Mouse (Mus musculus): ENCODE data around the gene Nf2.
"Not testable (repeated sequence)": the region's sequence is repeated elsewhere in the genome, so short reads cannot be mapped to it uniquely, and the experiment has no call there.

Gene Nf2

GRCm38 (mm10) chr11:4802401-4802800 is 46.9 kb downstream of the Nf2 start:
- in situ Hi-C loops (cut with MboI; ENCODE audit: low sequenced_read_pairs) = not testable (repeated sequence)

- in situ Hi-C loops (cut with MboI; ENCODE audit: low sequenced_read_pairs) = no loop called here
These were observed 48.7 kb downstream of the Nf2 start for GRCm38 (mm10) chr11:4800654-4801053.

- in situ Hi-C loops (cut with MboI; ENCODE audit: low sequenced_read_pairs) = no loop called here
These were observed 56.3 kb downstream of the Nf2 start for GRCm38 (mm10) chr11:4793006-4793405.

GRCm38 (mm10) chr11:4791549-4791948 is 57.8 kb downstream of the Nf2 start:
- in situ Hi-C loops (cut with MboI; ENCODE audit: low sequenced_read_pairs) = no loop called here

GRCm38 (mm10) chr11:4789691-4790090 is 59.6 kb downstream of the Nf2 start:
- in situ Hi-C loops (cut with MboI; ENCODE audit: low sequenced_read_pairs) = no loop called here

GRCm38 (mm10) chr11:4784629-4785142 is 64.7 kb downstream of the Nf2 start:
- in situ Hi-C loops (cut with MboI; ENCODE audit: low sequenced_read_pairs) = no loop called here

GRCm38 (mm10) chr11:4783116-4783515 is 66.2 kb downstream of the Nf2 start:
- in situ Hi-C loops (cut with MboI; ENCODE audit: low sequenced_read_pairs) = no loop called here

- in situ Hi-C loops (cut with MboI; ENCODE audit: low sequenced_read_pairs) = no loop called here
These were observed 68.4 kb downstream of the Nf2 start for GRCm38 (mm10) chr11:4780927-4781326.

- in situ Hi-C loops (cut with MboI; ENCODE audit: low sequenced_read_pairs) = no loop called here
These were observed 76.4 kb downstream of the Nf2 start for GRCm38 (mm10) chr11:4772925-4773324.

GRCm38 (mm10) chr11:4771756-4772155 is 77.6 kb downstream of the Nf2 start:
- in situ Hi-C loops (cut with MboI; ENCODE audit: low sequenced_read_pairs) = no loop called here

- in situ Hi-C loops (cut with MboI; ENCODE audit: low sequenced_read_pairs) = no loop called here
These were observed 79.5 kb downstream of the Nf2 start for GRCm38 (mm10) chr11:4769881-4770280.

- in situ Hi-C loops (cut with MboI; ENCODE audit: low sequenced_read_pairs) = no loop called here
These were observed 80.0 kb downstream of the Nf2 start for GRCm38 (mm10) chr11:4769293-4769692.

- in situ Hi-C loops (cut with MboI; ENCODE audit: low sequenced_read_pairs) = no loop called here
These were observed 80.9 kb downstream of the Nf2 start for GRCm38 (mm10) chr11:4768399-4768798.

GRCm38 (mm10) chr11:4764476-4764875 is 84.9 kb downstream of the Nf2 start:
- in situ Hi-C loops (cut with MboI; ENCODE audit: low sequenced_read_pairs) = no loop called here

GRCm38 (mm10) chr11:4763631-4764030 is 85.7 kb downstream of the Nf2 start:
- in situ Hi-C loops (cut with MboI; ENCODE audit: low sequenced_read_pairs) = no loop called here

- in situ Hi-C loops (cut with MboI; ENCODE audit: low sequenced_read_pairs) = no loop called here
These were observed 86.8 kb downstream of the Nf2 start for GRCm38 (mm10) chr11:4762511-4762910.

- in situ Hi-C loops (cut with MboI; ENCODE audit: low sequenced_read_pairs) = no loop called here
These were observed 87.3 kb downstream of the Nf2 start for GRCm38 (mm10) chr11:4761991-4762390.

- in situ Hi-C loops (cut with MboI; ENCODE audit: low sequenced_read_pairs) = no loop called here
These were observed 88.9 kb downstream of the Nf2 start for GRCm38 (mm10) chr11:4760438-4760837.

GRCm38 (mm10) chr11:4757789-4758158 is 91.6 kb downstream of the Nf2 start:
- in situ Hi-C loops (cut with MboI; ENCODE audit: low sequenced_read_pairs) = no loop called here

GRCm38 (mm10) chr11:4756984-4757788 is 92.2 kb downstream of the Nf2 start:
- in situ Hi-C loops (cut with MboI; ENCODE audit: low sequenced_read_pairs) = no loop called here

GRCm38 (mm10) chr11:4756460-4756859 is 92.9 kb downstream of the Nf2 start:
- in situ Hi-C loops (cut with MboI; ENCODE audit: low sequenced_read_pairs) = no loop called here

- in situ Hi-C loops (cut with MboI; ENCODE audit: low sequenced_read_pairs) = no loop called here
These were observed 94.5 kb downstream of the Nf2 start for GRCm38 (mm10) chr11:4754867-4755266.

- in situ Hi-C loops (cut with MboI; ENCODE audit: low sequenced_read_pairs) = no loop called here
These were observed 95.3 kb downstream of the Nf2 start for GRCm38 (mm10) chr11:4754036-4754435.

All from CH12F3 (cell line).